Mouse (Mus musculus) cerebral cortex, adult 2 months (tissue): ENCODE data around the gene Rab3a.

ENCODE experiments used
- WGBS: fragments of 180-500 bp; shearing (Covaris S2); methylation state at CpG from one replicate; pipeline ENCODE4 v1.1.7; 2018; 5-methylcytosine and 5-hydroxymethylcytosine counted together

Gene Rab3a

GRCm38 (mm10) chr8:70800648-70801047 lies 46.2 kb downstream of the Rab3a start:
- WGBS: 47% methylated on average over 10 of the region's 10 CpGs

DNA sequence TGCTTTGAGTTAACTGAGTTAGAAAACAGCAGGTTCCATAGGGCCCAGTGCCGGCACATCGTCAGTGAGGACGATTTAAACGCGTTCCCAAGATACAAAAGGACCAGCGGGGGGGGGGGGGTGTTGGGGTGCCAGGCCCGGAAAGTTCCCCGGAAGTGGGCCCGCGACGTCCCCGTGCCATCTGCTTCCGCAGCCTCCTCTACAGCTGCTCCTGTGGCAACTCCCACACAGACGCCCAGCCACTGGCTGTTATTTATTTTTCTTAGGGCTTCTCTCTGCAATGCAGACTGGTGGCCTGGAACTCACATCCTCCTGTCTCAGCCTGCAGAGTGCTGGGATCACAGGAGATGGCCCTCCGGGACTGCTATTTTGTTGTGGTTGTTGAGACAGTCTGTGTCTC lies 46.7 kb downstream of the Rab3a start:
- 11% methylated on average over 15 of the region's 15 CpGs for whole genome bisulfite sequencing

DNA sequence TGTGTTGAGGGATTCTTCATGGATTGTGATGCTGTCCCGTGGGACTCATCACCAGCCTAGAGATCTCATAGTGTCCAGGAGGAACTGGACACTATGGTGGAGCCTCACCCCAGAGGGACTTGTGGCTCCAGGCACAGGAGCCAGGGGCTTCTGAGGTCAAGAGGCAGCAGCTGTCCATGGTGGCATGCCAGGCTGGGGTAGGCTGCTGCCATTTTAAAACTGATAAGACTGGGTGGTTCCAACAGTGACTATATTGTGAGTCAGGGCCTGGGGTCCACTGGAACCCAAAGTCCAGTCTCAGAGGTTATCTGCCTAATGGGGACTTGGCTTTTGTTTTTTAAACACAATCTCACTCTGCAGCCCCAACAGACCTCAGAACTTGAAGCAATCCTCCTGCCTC lies 47.4 kb downstream of the Rab3a start:
- 59% methylated on average over 1 of the region's 1 CpGs for WGBS

- 55% methylated on average over 11 of the region's 11 CpGs for WGBS
Observed at GRCm38 (mm10) chr8:70802786-70803510, 48.5 kb downstream of the Rab3a start.

DNA sequence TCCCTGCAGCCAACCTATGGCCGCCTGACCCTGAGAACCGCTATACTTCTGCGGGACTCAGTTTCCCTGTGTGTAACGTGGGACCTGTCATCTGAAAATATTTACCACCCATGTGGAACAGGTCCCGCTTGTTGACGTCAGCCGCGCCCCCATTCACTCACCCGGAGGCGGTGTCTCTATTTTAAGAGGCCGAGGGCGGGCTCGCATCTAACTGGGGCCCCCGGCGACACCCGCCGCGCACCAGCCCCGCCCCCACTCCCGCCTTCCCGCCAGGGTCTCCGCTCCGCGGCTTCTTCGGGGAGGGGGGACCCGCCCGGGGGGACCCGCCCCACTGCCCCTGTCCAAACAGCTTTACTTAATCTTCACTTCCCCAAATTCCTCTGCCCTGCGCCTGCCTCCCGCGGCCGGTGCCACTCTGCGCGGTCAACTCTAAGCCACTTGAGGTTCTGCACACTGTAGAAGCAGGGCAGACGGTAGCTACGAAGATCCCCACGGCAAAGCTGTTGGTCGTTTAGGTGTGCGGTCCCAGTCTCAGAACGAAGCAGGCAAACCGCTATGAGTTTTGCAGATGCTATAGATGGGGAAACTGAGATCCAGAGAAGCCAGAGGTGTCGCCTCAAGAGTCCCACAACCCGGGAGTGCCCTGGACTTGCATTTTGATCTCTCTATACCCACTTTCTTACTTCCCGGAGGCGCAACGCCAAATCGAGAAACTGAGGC lies 49.4 kb downstream of the Rab3a start:
- 2% methylated on average over 47 of the region's 47 CpGs for WGBS

DNA sequence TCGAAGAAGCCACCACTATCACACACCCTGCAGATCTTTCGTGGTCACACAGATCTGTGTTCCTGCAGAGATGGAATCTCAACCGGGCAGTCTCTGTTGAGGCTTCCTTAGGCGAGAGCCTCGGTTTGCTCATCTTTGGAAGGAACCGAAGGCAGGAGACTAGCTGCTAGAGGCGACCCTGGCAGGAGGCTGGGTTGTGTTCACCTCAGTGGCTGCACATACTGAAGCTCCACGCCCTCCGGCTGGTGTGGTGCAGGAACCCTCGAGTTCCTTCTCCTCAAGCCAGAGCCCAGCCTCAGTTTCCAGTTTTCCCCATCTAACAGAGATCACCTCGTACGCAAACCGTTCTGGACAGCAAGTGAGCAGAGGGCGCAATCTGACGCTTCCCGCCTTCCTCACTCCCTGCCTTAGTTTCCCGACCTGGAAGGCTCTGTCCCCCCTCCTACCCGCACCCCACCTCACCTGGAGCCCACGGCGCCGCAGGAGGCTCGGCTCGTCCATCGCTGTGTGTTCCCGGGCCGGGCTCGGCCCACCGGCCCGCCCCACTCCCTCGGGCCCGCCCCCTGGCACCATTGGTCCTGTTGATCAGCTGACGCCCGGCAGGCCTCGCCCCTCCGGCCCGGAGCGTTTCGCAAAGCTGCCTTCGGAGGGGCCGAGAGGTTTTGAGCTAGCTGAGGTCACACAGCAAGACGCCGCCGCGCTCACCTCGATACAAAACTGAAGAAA lies 50.2 kb downstream of the Rab3a start, which contains the start of gene Mast3:
TSS of gene Mast3 (minus strand) at position 574 of the 726 bp plus-strand sequence.
- WGBS: 1% methylated on average over 45 of the region's 45 CpGs

DNA sequence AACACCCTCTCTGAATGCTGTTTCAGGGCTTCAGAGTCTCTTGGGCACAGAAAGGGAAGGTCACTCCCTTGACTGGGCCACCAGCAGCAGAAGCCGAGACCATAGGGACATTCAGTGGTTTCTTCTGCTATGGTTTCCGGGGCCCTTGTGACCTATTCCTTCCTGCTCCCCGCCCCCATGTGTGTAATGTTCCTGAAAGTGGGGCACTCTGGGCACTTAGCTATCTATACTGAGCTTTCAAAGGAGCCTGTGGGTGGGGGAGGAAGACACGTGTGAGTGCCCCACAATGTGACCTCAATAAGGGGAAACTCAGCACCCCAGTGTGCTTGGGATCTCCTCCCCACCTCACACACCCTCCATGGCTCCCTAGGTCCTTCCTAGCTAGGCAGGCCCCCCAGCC lies 52.1 kb downstream of the Rab3a start:
- WGBS: 73% methylated on average over 4 of the region's 4 CpGs

- 48% methylated on average over 1 of the region's 1 CpGs for WGBS
Observed at GRCm38 (mm10) chr8:70807304-70807703, 52.8 kb downstream of the Rab3a start.

DNA sequence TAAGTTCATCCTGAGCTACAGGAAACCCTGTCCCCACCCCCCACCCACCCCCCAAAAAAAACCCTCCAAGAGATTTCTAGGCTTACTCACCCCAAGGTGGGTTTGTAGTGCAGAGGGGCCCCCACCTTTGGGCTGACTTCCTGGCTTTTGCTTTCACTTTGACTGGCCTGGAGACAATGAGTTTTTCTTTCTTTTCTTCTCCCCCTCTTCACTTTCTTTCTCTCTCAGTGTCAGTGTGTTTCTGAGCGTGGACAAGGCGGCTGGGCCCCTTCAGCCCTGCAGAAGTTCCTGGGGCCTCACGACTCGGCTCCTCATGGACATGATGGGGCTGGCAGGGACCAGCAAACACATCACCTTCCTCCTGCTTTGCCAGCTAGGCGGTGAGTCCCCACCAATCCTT lies 53.8 kb downstream of the Rab3a start, which contains the start of gene Il12rb1:
TSS of gene Il12rb1 (plus strand) at position 211 of the 400 bp plus-strand sequence.
- WGBS: 86% methylated on average over 5 of the region's 5 CpGs
